Mouse (Mus musculus) C2C12 (cell line): Measurements from ENCODE around the gene Nfx1.

Experiments used
- CTCF ChIP-seq: IDR thresholded peaks from one replicate; pipeline ENCODE4 v1.5.1; 2011; ENCODE audit not compliant: control insufficient read depth, insufficient read depth, insufficient read length
- MYOG ChIP-seq: IDR thresholded peaks from one replicate; pipeline ENCODE4 v1.6.1; 2011; ENCODE audit not compliant: control insufficient read depth, insufficient read length; ENCODE audit errors: extremely low read depth
- USF1 ChIP-seq: IDR thresholded peaks from one replicate; pipeline ENCODE4 v1.6.1; 2011; ENCODE audit warnings: low read depth, mild to moderate bottlenecking, control low read depth, moderate library complexity

- TF ChIP-seq CTCF (no peak), USF1 (no peak), MYOG (no peak)
Observed at GRCm38 (mm10) chr4:40989633-40990032, 18.9 kb downstream of the Nfx1 start.
